Mouse (Mus musculus) layer of hippocampus, postnatal 36 days (tissue): ENCODE measurements at regions not wholly inside any gene's neighbourhood (a gene's known extent, or its start where the extent isn't known, plus 50 kb on each side); places are given as distances from the start of the nearest gene placed in this dataset.

Experiments
- DNase-seq, 2 experiments: peaks; one replicate each; pipeline ENCODE4 v3.0.0; 2022

DNA sequence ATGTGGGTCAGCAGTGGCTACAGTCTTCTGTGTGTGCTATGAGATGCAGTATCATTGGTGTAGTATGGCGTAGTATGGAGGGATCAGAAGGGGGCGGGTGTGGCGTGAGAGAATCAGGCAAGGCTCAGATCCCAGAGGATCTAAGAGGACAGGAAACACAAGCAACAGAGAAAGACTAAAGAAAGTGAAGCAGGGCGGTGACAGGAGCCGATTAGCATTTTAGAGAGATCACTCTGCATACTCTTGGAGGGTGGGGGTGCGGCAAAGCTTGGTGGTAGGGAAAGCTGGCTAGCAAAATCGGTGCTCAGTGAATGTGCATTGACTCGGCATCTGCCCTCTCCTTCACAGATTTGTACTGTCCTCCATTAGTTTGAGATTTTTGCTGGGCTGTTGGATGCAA is 93.1 kb upstream of the Mphosph6 start:
- no peak for DNase-seq

DNA sequence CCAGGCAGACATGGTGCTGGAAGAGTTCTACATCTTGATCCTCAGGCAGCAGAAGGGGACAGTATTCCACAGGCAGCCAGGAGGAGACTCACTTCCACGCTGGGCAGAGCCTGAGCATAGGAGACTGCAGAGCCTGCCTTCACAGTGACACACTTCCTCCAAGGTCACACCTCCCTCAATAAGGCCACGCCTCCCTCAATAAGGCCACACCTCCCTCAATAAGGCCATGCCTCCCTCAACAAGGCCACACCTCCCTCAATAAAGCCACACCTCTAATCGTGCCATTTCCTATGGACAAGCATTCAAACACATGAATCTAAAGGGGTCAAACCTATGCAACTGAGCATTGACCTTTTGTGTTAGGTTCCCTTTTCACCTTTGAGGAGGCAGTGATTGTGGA is 88.5 kb upstream of the Mphosph6 start:
- DNase-seq = no peak

DNA sequence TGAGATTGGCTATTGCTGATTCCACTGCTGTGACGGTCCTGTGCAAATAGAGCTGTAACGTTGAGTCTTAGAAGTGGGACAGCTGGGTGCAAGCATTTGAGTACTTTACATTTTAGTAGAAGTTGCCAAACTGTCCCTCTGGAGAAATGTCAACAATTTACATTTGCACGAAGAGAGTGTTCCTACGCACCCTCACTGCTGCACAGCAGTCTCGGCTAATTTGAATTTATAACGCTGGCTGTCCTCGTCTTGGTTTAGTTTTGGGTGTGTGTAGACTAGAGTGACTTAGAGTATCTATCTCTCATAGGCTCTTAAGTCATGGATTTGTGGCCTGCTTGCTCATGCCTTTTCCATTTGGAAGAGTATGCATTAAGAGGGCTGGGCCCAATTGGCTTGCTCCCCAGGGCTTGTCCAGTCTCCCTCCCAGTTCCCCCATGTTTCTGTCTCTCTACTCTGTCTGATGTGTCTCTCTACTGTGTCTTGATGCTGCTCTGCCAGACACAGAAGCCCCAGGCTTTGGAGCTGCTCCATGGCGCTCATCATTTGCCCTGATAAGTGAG is 79.8 kb upstream of the Mphosph6 start:
- DNase-seq = no peak

DNA sequence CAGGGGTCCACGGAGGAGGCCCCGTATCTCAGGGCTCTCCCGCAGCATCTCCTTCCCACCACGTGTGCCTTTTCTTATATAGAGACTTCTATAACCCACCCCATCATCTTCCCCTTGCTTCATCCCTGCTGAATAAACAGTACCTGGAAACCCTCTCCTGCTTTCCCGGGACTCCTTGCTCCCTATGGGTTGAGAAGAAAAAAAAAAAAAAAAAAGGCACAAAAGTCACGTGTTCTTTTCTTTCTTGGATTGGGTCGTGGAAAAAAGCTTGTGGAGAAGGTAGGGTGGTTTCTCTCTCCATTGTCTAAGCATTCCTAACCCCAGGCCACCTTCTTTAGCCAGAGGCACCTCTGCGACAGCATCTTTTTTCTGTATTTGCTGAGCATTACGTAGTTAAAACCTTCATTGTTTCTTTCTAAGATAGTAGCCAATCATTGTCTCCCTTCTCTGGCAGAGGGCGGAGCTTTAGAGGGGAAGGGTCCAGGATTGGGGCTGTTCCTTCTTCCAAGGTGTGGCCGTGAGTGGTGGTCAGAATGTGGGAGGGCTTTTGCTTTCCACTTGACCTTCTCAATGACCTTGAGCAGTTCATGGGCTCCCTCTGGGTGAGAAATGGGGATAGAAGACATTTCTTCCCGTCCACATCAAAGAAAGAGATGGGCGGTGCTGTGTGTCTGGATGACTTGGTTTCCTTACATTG is 78.7 kb upstream of the Mphosph6 start:
- no peak for DNase-seq

DNA sequence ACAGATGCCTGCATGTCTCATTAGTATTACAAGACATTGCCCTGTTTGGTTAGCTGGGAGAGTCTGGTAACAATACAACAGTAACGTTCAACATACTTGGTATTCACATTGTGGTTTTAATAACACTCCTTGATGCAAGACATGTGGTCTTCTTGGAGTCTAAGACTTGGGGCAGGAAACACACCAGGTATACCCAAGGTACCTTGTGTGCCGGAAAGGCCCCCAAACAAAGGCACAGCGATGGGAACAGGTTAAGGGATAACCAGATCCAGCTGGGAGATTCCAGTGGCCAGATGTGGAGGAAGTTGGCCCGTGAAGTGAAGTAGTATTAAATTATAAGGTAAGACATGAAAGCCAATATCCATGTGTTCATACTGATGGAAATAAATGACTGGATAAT is 71.9 kb upstream of the Mphosph6 start:
- no peak for DNase-seq

DNA sequence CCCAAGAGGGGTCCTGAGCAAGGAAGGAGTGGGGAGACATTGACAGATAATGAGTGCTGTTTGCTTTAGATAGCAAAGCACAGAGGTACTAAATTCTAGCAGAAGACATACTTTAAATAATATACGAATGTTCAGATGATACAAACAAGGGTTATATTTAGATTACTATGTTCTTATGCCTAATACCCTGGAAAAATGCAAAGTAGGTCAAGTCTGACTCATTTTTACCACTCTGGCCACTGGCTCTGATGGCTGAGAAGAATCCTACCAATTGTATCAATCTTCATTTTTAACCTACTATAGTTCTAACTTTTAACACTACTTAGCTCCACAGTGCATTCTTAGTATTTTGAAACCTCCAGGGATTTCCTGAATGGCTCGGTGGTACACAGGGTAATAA is 65.4 kb upstream of the Mphosph6 start:
- no peak for DNase-seq

DNA sequence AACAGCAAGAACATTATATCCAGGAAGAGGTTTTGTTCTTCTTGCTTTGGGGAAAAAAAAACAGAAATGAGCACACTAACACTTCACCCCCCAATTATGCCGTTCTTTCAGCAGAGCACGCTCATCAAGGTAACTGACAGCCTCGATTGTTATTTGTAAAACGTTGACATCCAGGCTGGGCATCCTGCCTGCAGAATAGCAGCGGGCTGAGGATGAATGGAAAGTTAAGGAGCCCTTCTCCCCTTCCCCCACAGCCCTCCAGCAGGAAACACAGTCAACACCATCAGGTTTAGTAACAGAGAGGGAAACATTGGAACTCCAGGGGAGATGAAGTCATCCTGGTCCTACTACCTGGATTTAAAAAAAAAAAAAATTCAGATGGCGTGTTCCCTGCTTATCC is 63.3 kb upstream of the Mphosph6 start:
- no peak for DNase-seq

DNA sequence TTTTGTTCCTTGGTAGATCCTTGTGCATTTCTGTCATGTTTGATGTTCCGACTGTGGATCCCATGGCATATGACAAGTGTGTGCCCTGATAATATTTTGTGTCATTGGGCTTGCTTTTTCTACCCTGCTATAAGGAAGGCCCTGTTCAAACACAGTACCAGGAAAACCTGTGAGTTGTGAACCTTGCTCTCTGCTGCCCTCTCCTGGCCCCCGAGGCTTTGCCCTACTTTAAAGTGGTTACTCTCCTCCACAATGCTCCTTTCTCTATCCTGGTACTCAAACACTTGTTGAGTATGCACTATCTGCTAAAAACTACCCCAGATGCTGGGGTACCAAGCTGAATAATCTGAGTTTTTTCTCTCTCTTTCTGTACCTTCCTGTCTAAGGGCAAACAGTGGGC is 62.1 kb upstream of the Mphosph6 start:
- DNase-seq = peak; percentile 23 to 31

DNA sequence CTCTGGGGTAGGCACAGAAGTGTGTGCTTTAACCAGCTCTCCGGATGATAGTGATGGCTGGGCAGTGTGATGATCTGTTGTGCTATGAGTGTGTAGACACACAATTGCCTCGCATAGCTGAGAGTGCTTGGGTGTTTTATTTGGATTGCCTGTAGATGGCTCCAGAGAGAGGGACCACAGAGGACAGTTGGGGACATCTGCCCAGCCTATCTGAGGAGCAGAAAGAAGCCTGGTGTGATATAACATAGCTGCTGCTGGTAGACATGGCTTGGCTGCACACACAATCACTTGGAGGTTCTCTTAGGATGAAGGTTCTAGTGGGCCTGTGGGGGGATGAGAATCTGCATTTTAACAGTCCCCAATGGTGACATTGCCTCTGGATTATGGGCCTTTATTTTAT is 60.6 kb upstream of the Mphosph6 start:
- DNase-seq = no peak

DNA sequence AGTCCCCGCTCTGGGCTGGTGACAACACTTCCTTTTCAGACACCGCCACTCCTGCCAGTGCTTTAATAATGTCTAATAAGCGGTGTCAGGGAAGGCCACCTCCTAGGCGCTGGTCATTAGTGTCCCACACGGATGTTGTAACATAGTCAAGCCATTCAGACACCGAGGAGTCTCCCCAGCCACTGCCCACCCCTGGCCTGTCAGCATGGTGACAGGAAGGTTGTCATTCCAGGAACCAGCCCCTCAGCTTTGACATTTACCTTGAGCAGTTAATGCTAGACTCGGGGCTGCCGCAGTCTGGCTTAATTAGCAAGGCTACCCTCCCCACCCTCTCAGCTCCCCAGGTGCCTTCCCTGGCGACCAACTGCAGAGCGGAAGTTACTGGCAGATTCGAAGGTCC is 58.0 kb upstream of the Mphosph6 start:
- no peak for DNase-seq

DNA sequence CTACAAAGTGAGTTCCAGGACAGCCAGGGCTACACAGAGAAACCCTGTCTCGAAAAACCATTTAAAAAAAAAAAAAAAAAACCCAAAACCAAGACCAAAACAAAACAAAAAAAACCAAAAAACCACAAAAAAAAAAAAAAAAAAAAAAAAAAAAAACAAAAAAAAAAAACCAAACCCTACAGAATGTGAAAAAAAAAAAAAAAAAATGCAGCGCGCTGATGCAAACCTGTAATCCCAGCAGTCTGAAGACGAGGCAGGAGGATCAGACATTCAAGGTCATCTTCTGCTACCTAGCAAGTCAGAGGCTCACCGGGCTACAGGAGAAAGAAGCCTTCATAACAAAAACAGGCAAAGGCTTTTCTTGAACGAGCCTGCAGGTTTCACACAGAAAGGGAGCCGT is 57.4 kb upstream of the Mphosph6 start:
- DNase-seq = no peak

DNA sequence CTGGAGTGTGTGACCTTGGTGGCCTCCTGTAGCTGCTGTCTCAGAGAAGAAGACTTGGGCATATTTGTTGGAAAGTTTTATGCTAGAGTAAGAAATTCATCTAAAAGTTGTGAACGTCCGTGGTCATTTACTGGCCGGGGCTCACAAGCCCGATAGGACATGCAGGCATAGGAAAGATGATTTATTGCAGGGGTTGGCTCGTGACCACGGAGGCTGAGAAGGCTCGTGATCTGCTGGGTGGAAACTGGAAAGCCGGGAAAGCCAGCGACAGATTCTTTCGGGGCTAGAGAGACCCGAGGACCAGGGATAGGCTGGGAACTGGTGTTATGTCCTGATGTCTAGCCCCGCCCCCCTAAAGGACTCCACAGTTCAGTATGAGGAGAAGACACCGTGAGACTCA is 54.4 kb upstream of the Mphosph6 start:
- no peak for DNase-seq

DNA sequence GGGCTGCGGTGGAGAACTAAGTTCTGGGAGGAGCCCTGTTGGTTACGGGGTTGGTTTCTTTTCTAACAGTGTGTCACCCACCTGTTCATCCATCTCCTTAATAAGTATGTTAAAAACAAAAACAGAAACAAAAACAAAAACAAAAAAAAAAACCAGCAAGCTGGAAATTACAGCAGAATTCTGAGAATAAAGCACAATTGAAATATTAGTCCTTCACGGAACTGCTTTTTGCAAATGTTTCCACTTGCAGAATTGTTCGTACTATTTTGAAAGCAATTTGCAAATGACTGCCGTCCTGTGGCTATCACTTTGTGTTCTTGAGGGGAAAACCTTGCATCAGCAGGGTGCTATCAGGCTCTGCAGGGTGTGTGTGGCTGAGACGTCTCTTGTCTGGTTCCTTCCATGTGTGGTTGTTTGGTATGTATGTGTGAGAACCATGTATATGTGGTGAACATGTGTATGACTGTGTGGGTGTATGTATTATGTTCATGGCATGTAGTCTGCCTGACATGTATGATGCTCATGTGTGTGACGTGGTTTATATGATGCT is 53.3 kb upstream of the Mphosph6 start:
- no peak for DNase-seq

DNA sequence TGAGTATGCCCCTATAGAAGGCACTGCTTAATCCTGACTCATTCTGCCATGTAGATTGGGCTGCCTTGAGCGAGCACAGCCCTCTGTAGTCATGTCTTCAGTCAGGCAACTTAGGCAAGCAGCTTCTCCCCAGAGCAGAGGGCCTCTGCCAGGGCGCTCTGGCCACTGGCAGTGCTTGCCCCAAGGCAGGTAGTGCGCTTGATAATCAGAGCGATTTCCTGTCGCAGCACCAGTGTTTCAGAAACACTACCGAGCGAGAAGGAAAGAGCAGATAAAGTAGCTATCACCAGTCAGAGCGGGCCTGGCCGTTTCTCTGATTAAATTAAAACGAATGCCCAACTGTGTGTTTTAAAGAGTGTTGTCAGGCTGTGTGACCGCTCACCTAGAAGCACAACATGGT is 52.6 kb upstream of the Mphosph6 start:
- DNase-seq = no peak

DNA sequence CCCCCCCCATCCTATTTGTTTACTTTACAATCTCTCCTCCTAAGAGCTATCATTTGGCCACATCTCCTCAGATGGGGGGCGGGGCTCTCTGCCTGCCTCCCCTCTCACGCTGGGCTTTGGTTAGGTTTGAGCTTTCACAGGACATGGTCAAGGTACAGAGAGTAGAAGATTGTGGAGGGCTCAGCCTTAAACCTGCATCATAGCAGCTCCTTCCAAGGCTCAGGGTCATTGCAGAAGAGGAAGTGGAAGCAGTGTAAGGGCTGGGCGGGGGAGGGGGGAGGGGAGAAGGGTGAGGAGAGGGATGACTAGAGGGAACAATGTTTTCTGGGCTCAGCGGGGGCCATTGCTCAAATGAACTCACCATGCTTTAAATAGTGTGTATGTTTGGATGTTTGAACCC is 51.7 kb upstream of the Mphosph6 start:
- no peak for DNase-seq

DNA sequence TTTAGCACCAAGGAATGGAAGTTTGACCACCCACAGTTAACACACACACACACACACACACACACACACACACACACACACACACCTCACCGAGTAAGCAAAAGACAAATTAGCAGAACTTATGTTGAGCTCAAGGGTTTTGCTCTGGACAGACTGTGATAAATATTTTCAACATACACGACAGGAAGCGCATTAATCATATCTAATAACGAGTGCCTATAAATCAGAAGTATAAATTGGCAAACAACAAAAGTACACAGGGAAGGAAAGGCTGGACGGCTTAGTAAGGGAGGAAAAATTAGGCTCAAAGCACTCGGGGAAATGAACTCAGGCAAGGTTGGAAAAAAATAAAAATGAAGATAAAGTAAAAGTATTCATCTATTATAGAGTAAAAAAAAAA is 50.8 kb upstream of the Mphosph6 start:
- DNase-seq = no peak
